Mouse (Mus musculus): ENCODE measurements at regions not wholly inside any gene's neighbourhood (a gene's known extent, or its start where the extent isn't known, plus 50 kb on each side); places are given as distances from the start of the nearest gene placed in this dataset.

DNA sequence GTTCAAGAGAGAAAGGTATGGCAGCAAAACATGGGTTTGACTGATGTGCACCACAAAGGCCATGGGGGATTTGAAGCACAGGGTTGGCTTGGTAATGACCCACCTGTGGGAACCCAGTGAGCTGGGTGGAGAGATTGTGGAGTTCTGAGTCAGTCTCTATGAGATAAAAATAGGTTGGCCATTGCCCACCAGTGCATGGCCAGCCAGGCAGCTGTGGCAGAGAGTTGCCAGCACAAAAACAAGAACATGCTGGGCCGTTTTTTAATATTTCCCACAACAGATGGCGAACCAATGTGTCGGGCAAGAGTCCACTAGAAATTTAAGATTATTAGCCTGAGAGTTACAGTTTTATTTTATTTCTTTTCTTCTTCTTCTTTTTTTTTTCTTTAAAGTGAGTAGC, 205.6 kb upstream of the Arhgap24 start:
- DNase-seq (ENCODE audit: low spot score in 2 of 2) = no peak

DNA sequence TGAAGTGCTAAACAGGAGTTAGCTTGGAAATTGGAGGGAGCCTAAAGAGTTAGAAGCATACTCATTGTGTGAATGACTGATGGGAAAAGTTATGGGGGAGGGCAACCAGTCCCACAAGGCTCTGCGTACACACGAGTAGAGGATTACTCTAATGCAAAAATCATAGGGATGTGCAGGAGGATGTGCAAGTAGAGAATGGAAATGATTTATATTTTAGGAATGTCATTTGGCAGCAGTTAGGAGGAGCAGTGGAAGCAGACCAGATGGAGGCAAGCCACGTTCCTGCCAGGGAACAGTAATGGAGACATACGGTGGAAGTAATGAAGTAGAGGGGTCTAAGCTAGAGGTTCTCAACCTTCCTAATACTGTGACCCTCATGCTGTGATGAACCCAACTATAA, 194.1 kb upstream of the Arhgap24 start:
- peak in 1 of 2 experiments; percentile 10 for DNase-seq (ENCODE audit: low spot score in 2 of 2)

- no peak for DNase-seq (ENCODE audit: low spot score in 2 of 2)
These were observed 190.3 kb upstream of the Arhgap24 start for GRCm38 (mm10) chr5:102290866-102291265.

GRCm38 (mm10) chr5:102295564-102295963, 185.6 kb upstream of the Arhgap24 start:
- DNase-seq (ENCODE audit: low spot score in 2 of 2) = no peak

- no peak for DNase-seq (ENCODE audit: low spot score in 2 of 2)
These were observed 174.9 kb upstream of the Arhgap24 start for GRCm38 (mm10) chr5:102306309-102306708.

DNA sequence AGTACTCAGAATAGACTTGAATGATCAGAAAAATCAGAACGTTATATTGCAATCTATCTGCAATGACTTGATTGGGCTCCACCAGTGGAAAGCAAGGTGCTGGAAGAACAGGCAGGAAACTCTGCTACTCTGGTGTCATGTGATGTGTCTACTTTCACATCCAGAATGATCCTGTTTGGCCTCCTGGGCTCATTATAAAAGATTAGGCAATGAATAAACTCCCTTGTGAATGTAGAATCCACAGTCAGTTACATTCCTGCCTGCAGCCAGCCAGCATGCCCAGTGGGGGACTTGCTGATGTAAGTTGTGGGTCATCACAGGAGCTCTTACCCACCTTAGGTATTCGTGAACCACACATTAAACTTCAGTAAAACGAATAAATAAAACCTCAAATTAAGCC, 174.5 kb upstream of the Arhgap24 start:
- DNase-seq (ENCODE audit: low spot score in 2 of 2) = no peak

DNA sequence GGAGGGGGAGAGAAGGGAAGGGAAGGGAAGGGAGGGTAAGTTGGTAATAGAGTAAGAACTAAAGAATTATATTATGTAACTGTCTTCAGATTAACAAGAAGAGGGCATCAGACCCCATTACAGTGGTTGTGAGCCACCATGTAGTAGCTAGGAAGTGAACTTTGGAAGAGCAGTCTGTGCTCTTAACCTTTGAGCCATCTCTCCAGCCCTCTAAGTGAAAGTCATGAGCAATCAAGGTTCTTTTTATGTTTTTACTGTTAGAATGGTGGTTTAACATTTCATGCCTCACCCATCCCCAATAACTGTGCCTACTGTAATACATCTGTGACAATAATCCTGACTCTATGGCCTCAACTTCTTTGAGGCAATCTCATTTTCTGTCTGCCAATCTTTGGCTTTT, 169.6 kb upstream of the Arhgap24 start:
- no peak for DNase-seq (ENCODE audit: low spot score in 2 of 2)

DNA sequence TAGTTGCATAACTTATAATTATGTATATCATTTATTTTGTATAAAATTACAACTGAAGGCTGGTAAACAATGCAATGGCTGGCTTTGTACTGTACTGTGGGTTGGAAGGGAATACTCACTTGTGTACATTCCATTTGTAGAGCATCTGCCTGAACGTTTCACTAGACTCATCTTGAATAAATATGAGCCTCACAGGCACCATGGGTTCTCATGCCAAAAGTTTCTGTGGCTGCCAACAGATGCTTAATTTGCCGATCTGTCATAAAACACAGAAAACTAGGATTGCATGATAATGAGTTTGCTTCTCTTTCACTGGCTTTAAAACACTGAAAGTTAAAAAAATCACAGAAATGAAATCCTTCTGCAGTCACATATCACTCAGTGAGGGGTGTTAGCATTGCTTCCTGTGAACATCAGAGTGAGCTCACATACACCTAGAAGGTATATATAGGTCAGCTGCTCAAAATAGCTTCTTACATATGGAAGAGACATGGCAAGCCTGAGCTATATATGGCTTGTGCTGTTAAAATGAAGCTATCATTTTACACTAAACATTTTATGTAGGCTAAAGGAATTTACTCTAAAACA, 152.9 kb upstream of the Arhgap24 start:
- peak in 1 of 2 experiments; percentile 39 for DNase-seq (ENCODE audit: low spot score in 2 of 2)

DNA sequence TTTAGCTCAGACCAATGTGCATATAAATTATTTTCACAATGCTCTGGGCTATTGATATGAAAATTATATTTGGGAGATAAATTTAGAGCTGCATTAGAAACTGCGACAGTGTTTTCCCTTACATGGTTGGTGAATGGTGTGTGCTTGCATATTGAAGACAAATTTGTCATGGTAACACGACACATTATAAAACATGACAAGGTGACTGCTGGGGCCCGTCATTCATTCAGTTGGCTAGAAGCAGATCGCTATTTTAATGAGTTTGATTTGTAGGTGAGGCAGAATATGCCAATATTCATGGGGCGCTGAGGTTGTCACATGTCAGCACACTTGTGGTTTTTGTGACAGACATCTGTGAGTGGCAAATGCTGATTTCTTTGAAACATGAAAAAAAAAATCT, 147.3 kb upstream of the Arhgap24 start:
- DNase-seq (ENCODE audit: low spot score in 2 of 2) = no peak

GRCm38 (mm10) chr5:102334442-102335197, 146.6 kb upstream of the Arhgap24 start:
- no peak for DNase-seq (ENCODE audit: low spot score in 2 of 2)

DNA sequence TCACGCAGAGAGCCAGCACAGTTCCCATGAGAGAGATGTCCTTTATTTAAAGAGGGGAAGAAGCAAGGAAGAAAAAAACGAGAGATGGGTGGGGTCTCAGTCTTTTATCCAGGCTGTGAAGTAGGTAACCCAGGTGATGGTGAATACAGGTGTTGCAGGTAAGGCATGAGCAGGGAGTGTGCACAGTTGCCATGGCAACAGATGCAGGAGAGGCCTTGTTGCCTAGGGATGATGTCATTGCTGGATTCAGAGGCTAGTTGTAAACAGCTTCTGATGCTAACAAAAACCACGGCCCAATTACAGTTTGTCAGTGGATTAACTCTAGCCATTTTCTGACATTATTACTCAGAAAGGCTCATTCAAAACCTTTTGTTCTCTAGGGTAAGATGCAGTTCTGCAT, 114.7 kb upstream of the Arhgap24 start:
- DNase-seq (ENCODE audit: low spot score in 2 of 2) = no peak

DNA sequence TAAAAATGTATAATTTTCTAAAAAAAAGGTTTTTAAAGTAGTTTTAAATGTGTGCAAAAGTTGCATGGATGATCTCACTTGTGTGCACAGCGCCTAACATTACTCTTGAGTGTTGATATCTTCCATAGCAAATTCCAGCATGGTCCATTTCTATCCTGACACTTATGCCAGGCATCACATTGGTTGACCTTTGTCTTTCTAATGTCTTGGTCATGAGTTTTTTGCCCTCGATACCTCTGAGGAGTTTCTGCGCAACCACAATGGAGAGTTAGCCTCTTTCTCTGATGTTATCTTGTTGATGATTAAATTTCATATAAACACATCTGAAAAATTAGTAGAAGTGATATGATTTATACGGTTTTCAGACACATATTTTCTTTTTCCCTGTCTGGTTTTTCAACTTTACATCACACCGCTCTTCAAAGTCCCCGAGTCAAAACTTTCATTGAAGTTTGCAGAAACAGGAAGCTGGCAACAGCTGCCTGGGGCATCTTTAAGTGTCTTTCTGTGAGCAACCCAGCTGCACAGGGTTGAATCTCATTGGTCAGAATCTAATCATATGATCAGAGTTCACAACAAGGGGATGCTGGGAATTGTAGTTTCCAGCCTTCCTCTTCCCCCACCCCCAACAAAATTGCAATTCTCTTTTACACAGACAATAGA, 107.8 kb upstream of the Arhgap24 start:
- peak in 1 of 2 experiments; percentile 6 for DNase-seq (ENCODE audit: low spot score in 2 of 2)

GRCm38 (mm10) chr5:102373972-102374755, 107.0 kb upstream of the Arhgap24 start:
- no peak for DNase-seq (ENCODE audit: low spot score in 2 of 2)

DNA sequence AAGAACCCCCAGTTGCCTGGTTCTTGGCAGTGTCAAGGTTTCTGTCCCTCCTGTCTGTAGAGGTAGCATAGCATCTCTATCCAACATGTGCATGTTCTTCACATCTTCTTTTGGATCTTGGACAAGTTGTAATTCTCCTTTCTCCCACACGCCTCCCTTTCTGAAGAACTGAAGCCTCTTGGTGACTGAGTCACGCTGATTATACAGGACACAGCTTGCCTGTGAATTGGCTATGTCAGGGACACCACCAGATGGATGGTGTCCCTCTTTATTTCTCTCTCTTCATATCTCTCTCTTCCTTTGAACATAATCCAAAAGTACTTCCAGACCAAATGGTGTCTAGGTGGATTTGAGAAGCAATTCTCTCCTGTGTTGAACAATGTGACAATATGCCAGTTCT, 105.9 kb upstream of the Arhgap24 start:
- DNase-seq (ENCODE audit: low spot score in 2 of 2) = peak in 1 of 2 experiments; percentile 2

- DNase-seq (ENCODE audit: low spot score in 2 of 2) = no peak
These were observed 87.2 kb upstream of the Arhgap24 start for GRCm38 (mm10) chr5:102393941-102394340.

DNA sequence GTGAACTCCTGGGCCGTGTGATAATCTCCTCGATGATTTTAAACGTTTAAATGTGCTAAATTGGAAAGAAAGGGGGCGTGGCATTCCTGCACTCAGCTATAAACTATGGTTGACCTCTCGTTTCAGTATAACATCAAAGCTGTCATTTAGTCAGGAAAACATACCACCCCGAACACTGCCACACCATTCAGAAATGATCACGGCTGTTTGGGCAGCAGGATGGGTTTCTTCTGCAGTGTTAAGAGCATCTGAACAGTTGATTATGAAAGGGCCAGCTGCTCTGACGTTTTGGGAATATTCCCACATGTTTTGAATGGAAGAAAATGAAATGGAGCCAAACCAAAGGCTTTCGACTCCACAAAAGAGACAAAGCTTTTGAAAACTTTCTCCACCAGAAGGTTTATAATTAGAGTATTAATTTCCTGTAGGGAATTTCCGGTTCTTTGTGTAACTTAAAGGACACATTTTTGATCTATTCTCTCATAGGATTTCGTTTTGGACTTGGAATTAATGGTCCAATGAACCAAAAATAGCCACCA, 85.5 kb upstream of the Arhgap24 start:
- DNase-seq (ENCODE audit: low spot score in 2 of 2) = no peak

DNA sequence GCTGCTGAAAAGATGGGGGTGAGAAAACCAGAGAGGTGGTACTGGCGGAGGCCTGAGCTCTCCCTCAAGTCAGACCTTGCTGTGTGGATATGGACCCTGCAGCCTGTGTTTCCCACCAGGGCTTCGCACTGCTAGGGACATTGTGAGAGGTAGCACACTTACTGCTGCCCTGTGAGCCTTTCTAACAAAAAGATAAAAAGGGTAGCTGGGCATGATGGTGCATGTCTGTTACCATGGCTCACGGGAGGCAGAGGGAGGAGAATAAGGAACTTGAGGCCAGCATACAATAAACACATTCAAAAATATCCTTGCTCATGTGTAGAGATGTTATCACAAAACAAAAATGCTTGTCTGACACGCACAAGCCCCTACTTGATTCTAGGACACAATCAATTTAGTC, 82.2 kb upstream of the Arhgap24 start:
- no peak for DNase-seq (ENCODE audit: low spot score in 2 of 2)

DNA sequence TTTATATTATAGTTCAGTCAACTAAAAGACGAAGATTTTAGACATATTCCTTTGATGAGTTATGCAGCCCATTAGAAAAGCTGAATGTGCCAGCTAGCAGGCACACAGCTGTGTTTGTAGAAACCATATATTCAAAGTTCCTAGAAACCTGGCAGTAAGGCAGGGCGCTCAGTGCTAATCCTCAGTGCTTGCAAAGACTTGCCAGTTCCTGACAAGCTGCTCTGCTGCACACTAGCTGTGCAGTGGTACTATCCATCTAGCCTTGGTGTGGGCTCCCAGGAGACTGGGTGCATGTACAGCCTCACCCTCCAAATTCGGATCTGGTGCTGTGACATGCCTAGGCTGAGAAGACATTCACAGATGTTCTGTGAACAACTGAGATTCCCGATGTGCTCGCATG, 63.5 kb upstream of the Arhgap24 start:
- no peak for DNase-seq (ENCODE audit: low spot score in 2 of 2)

DNA sequence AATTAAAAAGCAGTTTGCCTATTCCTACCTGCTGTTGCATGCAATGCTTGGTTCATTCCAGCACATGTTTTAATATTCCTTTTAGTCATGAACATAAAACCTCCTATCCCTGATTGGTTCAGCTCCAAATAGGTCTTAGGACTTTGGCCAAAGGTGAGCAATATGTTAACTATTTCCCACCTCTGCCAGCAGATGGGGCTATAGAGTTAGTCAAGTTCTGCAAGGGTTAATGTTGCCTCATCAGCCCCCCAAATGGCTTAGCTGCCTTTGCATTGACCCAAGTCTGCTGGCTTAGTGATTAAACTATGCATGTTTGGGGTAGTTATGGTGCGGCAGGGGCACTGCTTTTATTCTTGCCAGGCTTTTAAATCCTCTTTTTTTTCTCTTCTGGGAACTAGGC, 62.1 kb upstream of the Arhgap24 start:
- DNase-seq (ENCODE audit: low spot score in 2 of 2) = no peak

- DNase-seq (ENCODE audit: low spot score in 2 of 2) = no peak
These were observed 56.5 kb upstream of the Arhgap24 start for GRCm38 (mm10) chr5:102424636-102425242.

DNA sequence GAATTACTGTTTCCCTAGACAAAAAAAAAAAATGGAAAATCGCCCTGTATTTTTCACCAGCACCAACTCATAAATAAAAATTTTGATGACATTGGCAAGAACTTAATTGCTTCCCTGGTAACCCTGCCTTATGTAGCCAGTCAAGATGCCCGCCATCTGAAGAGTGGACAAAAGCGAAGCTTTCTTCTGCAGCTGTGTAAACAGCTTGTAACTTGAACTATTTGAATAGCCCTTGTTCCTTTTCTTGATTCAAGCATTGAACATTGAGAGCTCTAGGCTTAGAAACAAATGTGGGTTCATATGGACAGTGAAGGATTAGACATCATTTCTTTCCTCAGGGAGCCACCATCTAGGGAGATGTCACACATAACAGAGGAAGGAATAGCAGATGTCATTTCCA, 52.9 kb upstream of the Arhgap24 start:
- no peak for DNase-seq (ENCODE audit: low spot score in 2 of 2)

All from left cerebral cortex, adult 18-20 months (tissue).